Mouse (Mus musculus) adrenal gland, adult 10 weeks (tissue): ENCODE data around the gene Dpf3. TPM values are rescaled to one million over a fixed set of nuclear protein-coding genes. Genes with fewer than 3 reads are reported as not detected.

Experiments used
- polyA plus RNA-seq: library from polyadenylated mRNA; stranded (reverse); fragments of 350-450 nt; fragmentation: Illumina TruSeq; extraction: RNeasy Lipid Tissue Mini Kit (QIAGEN cat#74804); gene quantifications from one replicate; pipeline ENCODE4 v1.2.3, GENCODE M21; 2014; ENCODE audit warnings: low read depth, low replicate concordance

Gene Dpf3
- polyA plus RNA-seq, result 6.1 TPM

DNA sequence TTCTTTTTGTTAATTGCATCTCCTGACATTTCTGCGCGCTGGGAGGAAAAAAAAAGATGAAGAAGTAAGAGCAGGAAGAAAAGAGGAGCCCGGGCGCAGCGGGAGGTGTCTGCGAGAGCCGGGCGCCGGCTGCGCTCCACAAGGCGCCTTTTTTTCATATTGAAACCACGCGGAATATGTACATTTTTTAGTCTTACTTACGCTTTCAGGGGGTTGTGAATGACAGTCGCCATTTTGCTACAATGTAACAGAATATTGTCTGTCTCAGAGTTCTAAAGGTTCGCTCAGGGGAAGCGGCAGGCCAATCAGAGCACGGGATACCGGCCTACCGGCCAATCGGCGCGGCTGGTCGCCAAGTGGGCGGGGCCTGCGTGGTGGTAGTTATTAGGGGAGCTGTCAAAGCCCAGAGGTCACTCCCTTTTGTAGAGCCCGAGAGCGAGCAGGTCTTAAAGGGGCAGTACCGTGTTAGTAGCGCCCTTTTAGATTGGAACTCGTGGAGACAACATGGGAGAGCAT lies at the start of gene Dpf3:
Gene Dpf3 (minus strand): TSS at position 241 of the 516 bp plus-strand sequence.

DNA sequence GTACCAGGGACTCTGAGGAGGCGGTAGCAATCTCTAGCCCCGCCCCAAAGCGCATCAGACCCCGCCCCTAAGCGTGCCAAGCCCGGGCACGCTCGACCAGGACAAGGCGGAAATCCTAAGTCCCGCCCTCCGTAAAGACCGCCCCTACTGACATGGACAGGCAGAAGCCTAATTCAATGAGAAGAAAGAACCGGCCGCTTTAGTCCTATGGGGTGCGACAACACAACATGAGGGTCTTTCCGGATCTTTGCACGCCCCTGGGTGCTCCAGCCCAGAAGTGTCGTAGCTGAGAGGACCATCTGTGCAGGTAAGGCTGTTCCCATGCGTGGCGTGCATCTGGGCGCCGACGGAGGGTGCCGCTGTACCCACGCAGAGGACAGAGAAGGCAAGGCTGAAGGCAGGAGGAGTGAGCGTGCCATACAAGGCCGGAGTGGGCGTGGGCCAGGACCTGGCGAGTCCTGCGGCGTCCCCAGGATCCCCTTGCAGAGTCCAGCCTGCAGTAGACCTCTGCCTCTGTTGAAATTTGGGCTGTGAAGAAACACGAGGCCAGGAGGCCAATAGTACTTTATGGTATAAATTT lies 32.9 kb upstream of the Dpf3 start, which contains the start of gene Dcaf4:
Gene Dcaf4 (plus strand): TSS at position 156 of the 580 bp plus-strand sequence.

Other genes starting within 250 kb of the Dpf3 start
- gene Dcaf4, start 32.8 kb upstream of the Dpf3 start, polyA plus RNA-seq, result 7.2 TPM
- gene Zfyve1, start 109.5 kb upstream of the Dpf3 start, polyA plus RNA-seq, result 11.3 TPM
- gene Rbm25, start 143.5 kb upstream of the Dpf3 start, polyA plus RNA-seq, result 233 TPM
- 36.4 TPM for gene Psen1, start 200.4 kb upstream of the Dpf3 start, polyA plus RNA-seq